Mouse (Mus musculus): ENCODE measurements around the gene Slit3.

GRCm38 (mm10) chr11:35736817-35737216 is 615.8 kb downstream of the Slit3 start:
- TF ChIP-seq CTCF (IDR thresholded peaks at IDR 0.05; ENCODE audit: low read depth): no peak
- no peak for TF ChIP-seq EP300 (IDR thresholded peaks at IDR 0.05; ENCODE audit: low read depth)
